ENCODE assay signal across 18 mouse cellular contexts in the genomic region with DNA sequence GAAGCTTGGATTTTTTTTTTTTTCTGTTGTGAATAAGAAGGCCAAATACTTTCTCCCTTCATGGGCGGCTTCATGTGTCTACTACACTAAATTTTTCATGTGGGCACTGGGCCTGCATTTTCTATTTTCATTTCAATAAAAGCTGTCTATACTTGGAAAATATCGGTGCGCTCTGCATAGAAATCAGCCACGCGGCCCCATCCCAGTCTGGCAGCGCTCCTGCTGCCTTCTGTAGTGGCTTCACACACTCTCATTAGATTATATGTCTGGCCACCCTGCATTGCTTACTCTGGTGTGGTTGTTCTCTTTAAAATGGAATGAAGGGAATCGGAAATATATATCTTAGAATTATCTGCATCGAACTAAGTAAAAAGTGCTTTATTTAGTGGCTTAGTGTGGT.
DNase-seq lines count a peak whose midpoint lies in the region; ATAC-seq and TF ChIP-seq lines count a peak whose summit lies in the region.
"Had no signal": no experiment of that assay in that cellular context is flagged by ENCODE, and none has a peak within 500 bp of the region (broad histone marks: within the 10 kb centered on the region; RNA-seq: fewer than 3 reads in every experiment).

No protein-coding gene starts in this region.

- no peak overlapping the region for H3K4me3 ChIP-seq in embryonic facial prominence, embryonic 15.5 days (replicated peaks)
- no peak overlapping the region for H3K4me3 ChIP-seq in thymus, adult 2 months (ENCODE audit: control insufficient read depth, insufficient read depth, low read length)
- H3K4me3 ChIP-seq: hindbrain, embryonic 13.5 days; limb, embryonic 13.5 days; neural tube, embryonic 13.5 days had no signal

- no peak for TF ChIP-seq POLR2A in thymus, adult 2 months (IDR thresholded peaks at IDR 0.05; ENCODE audit: control insufficient read depth, extremely low read depth, insufficient read depth, low read length, poor library complexity)

- H3K36me3 ChIP-seq in embryonic facial prominence, embryonic 15.5 days, result no peaks in the 10 kb centered on the region
- no peaks in the 10 kb centered on the region for H3K36me3 ChIP-seq in thymus, adult 2 months (ENCODE audit: control insufficient read depth, insufficient read depth, low read length)
- H3K36me3 ChIP-seq: hindbrain, embryonic 13.5 days; limb, embryonic 13.5 days; neural tube, embryonic 13.5 days had no signal

- TF ChIP-seq CTCF in thymus, adult 2 months (IDR thresholded peaks at IDR 0.05; ENCODE audit: borderline replicate concordance, control insufficient read depth, extremely low read depth, insufficient read depth, low read length, poor library complexity), result no peak

- WGBS in embryonic facial prominence, embryonic 15.5 days, result 47% methylated on average over 8 of the region's 8 CpGs
- 97% methylated on average over 8 of the region's 8 CpGs for WGBS in thymus, adult 2 months

- no peaks in the 10 kb centered on the region; the same call in 1 of the 2 replicates for H3K4me1 ChIP-seq in embryonic facial prominence, embryonic 15.5 days
- H3K4me1 ChIP-seq in thymus, adult 2 months (replicated peaks; ENCODE audit: control insufficient read depth, insufficient read depth, low read length), result no peaks in the 10 kb centered on the region
- H3K4me1 ChIP-seq: hindbrain, embryonic 13.5 days; neural tube, embryonic 13.5 days had no signal

- H3K27me3 ChIP-seq in embryonic facial prominence, embryonic 15.5 days, result no peaks in the 10 kb centered on the region
- no peaks in the 10 kb centered on the region for H3K27me3 ChIP-seq in thymus, adult 2 months (ENCODE audit: control insufficient read depth, insufficient read depth, low read length)
- H3K27me3 ChIP-seq: hindbrain, embryonic 13.5 days; limb, embryonic 13.5 days; neural tube, embryonic 13.5 days had no signal

- H3K9ac ChIP-seq in embryonic facial prominence, embryonic 15.5 days, result no peak overlapping the region
- H3K9ac ChIP-seq: hindbrain, embryonic 13.5 days; limb, embryonic 13.5 days; liver, postnatal 0 days; neural tube, embryonic 13.5 days had no signal

- no peaks in the 10 kb centered on the region for H3K9me3 ChIP-seq in embryonic facial prominence, embryonic 15.5 days (replicated peaks)
- H3K9me3 ChIP-seq: hindbrain, embryonic 13.5 days; limb, embryonic 13.5 days; neural tube, embryonic 13.5 days had no signal

- H3K4me2 ChIP-seq in embryonic facial prominence, embryonic 15.5 days (replicated peaks), result no peak overlapping the region
- H3K4me2 ChIP-seq: hindbrain, embryonic 13.5 days; limb, embryonic 13.5 days; neural tube, embryonic 13.5 days had no signal

- peak; percentile 74 for ATAC-seq in frontal cortex, adult (ENCODE audit: low TSS enrichment)
- ATAC-seq in embryonic facial prominence, embryonic 15.5 days (ENCODE audit: insufficient number of reproducible peaks, low FRiP score, low TSS enrichment, low read depth), result peak; percentile 76
- ATAC-seq in megakaryocyte, adult 5-6 weeks (ENCODE audit: poor library complexity, severe bottlenecking), result no peak
- ATAC-seq: activated CD4-positive, CD25-positive, alpha-beta regulatory T cell, adult 4 months; liver, postnatal 0 days had no signal

- no peak overlapping the region for H3K27ac ChIP-seq in embryonic facial prominence, embryonic 15.5 days (replicated peaks)
- H3K27ac ChIP-seq in thymus, adult 2 months (ENCODE audit: control insufficient read depth, insufficient read depth, low read length), result no peak overlapping the region
- H3K27ac ChIP-seq: hindbrain, embryonic 13.5 days; limb, embryonic 13.5 days; neural tube, embryonic 13.5 days had no signal

- DNase-seq in frontal cortex, postnatal 25 days (ENCODE audit: low spot score in 2 of 2), result no peak
- DNase-seq in brain, adult 2 months (ENCODE audit: low read depth, low spot score), result peak; percentile 51
- peak; percentile 22 to 66 for DNase-seq in layer of hippocampus, postnatal 14 days (ENCODE audit: low spot score in 2 of 2)
- DNase-seq in thymus, adult 2 months, result no peak
- DNase-seq in gastrocnemius, postnatal 10 days, result no peak
- DNase-seq: adrenal gland, postnatal 36 days; cerebellum, adult 11 months; kidney, adult 2 months; kidney, postnatal 36 days; liver, postnatal 0 days; lung, postnatal 36 days had no signal

Comparison
In these comparisons a context has a peak if more than half of its experiments do, and no peak if none do; other contexts are left out.
1. DNase-seq: peak in brain, adult 2 months (single experiment) and layer of hippocampus, postnatal 14 days (2 of 2); none in frontal cortex, postnatal 25 days (0 of 2), thymus, adult 2 months (single experiment) and gastrocnemius, postnatal 10 days (single experiment).